Mouse (Mus musculus): ENCODE measurements around the gene Lbhd2. TPM values are rescaled to one million over a fixed set of nuclear protein-coding genes. Genes with fewer than 3 reads are reported as not detected.

Gene Lbhd2
- polyA plus RNA-seq, 1 experiment from 2014 or later, result 0.60 TPM

- Histone ChIP-seq H3K9me3 (no peaks in the 10 kb centered on the region), H3K9ac (no peak overlapping the region), H3K27ac (no peak overlapping the region), H3K36me3 (no peaks in the 10 kb centered on the region), H3K4me3 (no peak overlapping the region), H3K27me3 (peaks cover 81% of the 10 kb centered on the region), H3K4me2 (replicated peaks) (0 out of 2 replicates have a peak overlapping the region, but pooled peaks have one; percentile 16), H3K4me1 (peaks cover 42% of the 10 kb centered on the region)
- no peak for ATAC-seq (ENCODE audit: insufficient number of reproducible peaks, insufficient read depth, low FRiP score, low TSS enrichment)
- 19% methylated on average over 29 of the region's 29 CpGs for WGBS
Observed at GRCm38 (mm10) chr12:111425789-111426460, 19.3 kb downstream of the Lbhd2 start.

GRCm38 (mm10) chr12:111427438-111428113 is 21.0 kb downstream of the Lbhd2 start:
- no peak for ATAC-seq (ENCODE audit: insufficient number of reproducible peaks, insufficient read depth, low FRiP score, low TSS enrichment)
- Histone ChIP-seq H3K9me3 (no peaks in the 10 kb centered on the region), H3K4me1 (peaks cover 46% of the 10 kb centered on the region), H3K27ac (no peak overlapping the region), H3K36me3 (no peaks in the 10 kb centered on the region), H3K27me3 (peaks cover 75% of the 10 kb centered on the region), H3K4me3 (no peak overlapping the region), H3K4me2 (replicated peaks) (no peak overlapping the region), H3K9ac (no peak overlapping the region)
- 43% methylated on average over 12 of the region's 12 CpGs for WGBS

- H3K27ac ChIP-seq, result no peak overlapping the region
- no peaks in the 10 kb centered on the region for H3K9me3 ChIP-seq
- H3K4me3 ChIP-seq, result no peak overlapping the region
- peak overlapping the region; percentile 5; the same call in 1 of the 2 replicates for H3K9ac ChIP-seq
- 20% methylated on average over 8 of the region's 8 CpGs for WGBS
- peaks cover 50% of the 10 kb centered on the region for H3K4me1 ChIP-seq
- ATAC-seq (ENCODE audit: insufficient number of reproducible peaks, insufficient read depth, low FRiP score, low TSS enrichment), result no peak
- H3K36me3 ChIP-seq, result no peaks in the 10 kb centered on the region
- peaks cover 67% of the 10 kb centered on the region for H3K27me3 ChIP-seq
- peak overlapping the region; percentile 61 for H3K4me2 ChIP-seq (replicated peaks)
Observed at GRCm38 (mm10) chr12:111428364-111428763, 21.8 kb downstream of the Lbhd2 start.

GRCm38 (mm10) chr12:111428961-111429911 is 22.6 kb downstream of the Lbhd2 start:
- H3K4me2 ChIP-seq (replicated peaks), result peak overlapping the region; percentile 61
- under 1% methylated on average over 40 of the region's 40 CpGs for WGBS
- H3K36me3 ChIP-seq, result no peaks in the 10 kb centered on the region
- no peaks in the 10 kb centered on the region for H3K9me3 ChIP-seq
- H3K27ac ChIP-seq, result peak overlapping the region; percentile 42; the same call in 1 of the 2 replicates
- H3K4me3 ChIP-seq, result peak overlapping the region; percentile 35
- peaks cover 44% of the 10 kb centered on the region for H3K4me1 ChIP-seq
- ATAC-seq (ENCODE audit: insufficient number of reproducible peaks, insufficient read depth, low FRiP score, low TSS enrichment), result no peak
- peak overlapping the region; percentile 48 for H3K9ac ChIP-seq
- H3K27me3 ChIP-seq, result peaks cover 58% of the 10 kb centered on the region

GRCm38 (mm10) chr12:111430049-111430867 is 23.6 kb downstream of the Lbhd2 start:
- Histone ChIP-seq H3K9ac (0 out of 2 replicates have a peak overlapping the region, but pooled peaks have one; percentile 48), H3K27me3 (peaks cover 53% of the 10 kb centered on the region), H3K36me3 (no peaks in the 10 kb centered on the region), H3K4me3 (peak overlapping the region; percentile 35), H3K27ac (no peak overlapping the region; the same call in 1 of the 2 replicates), H3K4me1 (peaks cover 43% of the 10 kb centered on the region), H3K9me3 (no peaks in the 10 kb centered on the region), H3K4me2 (replicated peaks) (peak overlapping the region; percentile 61)
- WGBS, result 8% methylated on average over 27 of the region's 27 CpGs
- ATAC-seq (ENCODE audit: insufficient number of reproducible peaks, insufficient read depth, low FRiP score, low TSS enrichment), result 0 out of 2 replicates have a peak, but pooled peaks have one; percentile 23

GRCm38 (mm10) chr12:111430868-111431817 is 24.5 kb downstream of the Lbhd2 start:
- Histone ChIP-seq H3K4me2 (replicated peaks) (no peak overlapping the region), H3K4me1 (peaks cover 37% of the 10 kb centered on the region), H3K36me3 (no peaks in the 10 kb centered on the region), H3K9me3 (no peaks in the 10 kb centered on the region), H3K9ac (no peak overlapping the region), H3K27me3 (peaks cover 48% of the 10 kb centered on the region), H3K4me3 (no peak overlapping the region), H3K27ac (no peak overlapping the region)
- 28% methylated on average over 14 of the region's 14 CpGs for WGBS
- ATAC-seq (ENCODE audit: insufficient number of reproducible peaks, insufficient read depth, low FRiP score, low TSS enrichment), result no peak

- no peak overlapping the region for H3K4me2 ChIP-seq (replicated peaks)
- no peaks in the 10 kb centered on the region for H3K9me3 ChIP-seq
- no peak overlapping the region for H3K9ac ChIP-seq
- H3K27me3 ChIP-seq, result peaks cover 48% of the 10 kb centered on the region
- no peak overlapping the region for H3K27ac ChIP-seq
- peaks cover 37% of the 10 kb centered on the region for H3K4me1 ChIP-seq
- no peak overlapping the region for H3K4me3 ChIP-seq
- ATAC-seq (ENCODE audit: insufficient number of reproducible peaks, insufficient read depth, low FRiP score, low TSS enrichment), result no peak
- WGBS, result 32% methylated on average over 4 of the region's 4 CpGs
- no peaks in the 10 kb centered on the region for H3K36me3 ChIP-seq
Observed at GRCm38 (mm10) chr12:111432097-111432496, 25.5 kb downstream of the Lbhd2 start.

GRCm38 (mm10) chr12:111432751-111433331 is 26.2 kb downstream of the Lbhd2 start:
- Histone ChIP-seq H3K4me1 (peaks cover 34% of the 10 kb centered on the region), H3K36me3 (no peaks in the 10 kb centered on the region), H3K9me3 (no peaks in the 10 kb centered on the region), H3K27me3 (peaks cover 41% of the 10 kb centered on the region), H3K9ac (no peak overlapping the region), H3K27ac (no peak overlapping the region), H3K4me3 (no peak overlapping the region), H3K4me2 (replicated peaks) (no peak overlapping the region)
- no peak for ATAC-seq (ENCODE audit: insufficient number of reproducible peaks, insufficient read depth, low FRiP score, low TSS enrichment)
- 38% methylated on average over 4 of the region's 5 CpGs for WGBS

- Histone ChIP-seq H3K9ac (no peak overlapping the region), H3K27me3 (peaks cover 36% of the 10 kb centered on the region), H3K36me3 (no peaks in the 10 kb centered on the region), H3K4me1 (peaks cover 22% of the 10 kb centered on the region), H3K4me2 (replicated peaks) (no peak overlapping the region), H3K9me3 (no peaks in the 10 kb centered on the region), H3K27ac (no peak overlapping the region), H3K4me3 (no peak overlapping the region)
- 32% methylated on average over 6 of the region's 7 CpGs for WGBS
- no peak for ATAC-seq (ENCODE audit: insufficient number of reproducible peaks, insufficient read depth, low FRiP score, low TSS enrichment)
Observed at GRCm38 (mm10) chr12:111434164-111434744, 27.6 kb downstream of the Lbhd2 start.
